Mouse (Mus musculus) MEL (cell line): ENCODE data around the gene Ncln.

Experiments
- CTCF ChIP-seq, 3 experiments: IDR thresholded peaks in 2 of 3; conservative IDR thresholded peaks in 1 of 3; 2 replicates each; pipeline ENCODE4 v1.5.1; 2011 to 2012; ENCODE audit warnings: low read length in 3 of 3, low read depth in 2 of 3, mild to moderate bottlenecking in 2 of 3, improper control_type of control experiment in 1 of 3, inconsistent platforms in 1 of 3, mixed read lengths in 1 of 3, moderate library complexity in 1 of 3; ENCODE audit not compliant: control insufficient read depth in 1 of 3, insufficient read depth in 1 of 3, poor library complexity in 1 of 3, severe bottlenecking in 1 of 3
- EP300 ChIP-seq, 2 experiments: IDR thresholded peaks; 2 replicates each; pipeline ENCODE4 v1.6.1; 2011; ENCODE audit warnings: improper control_type of control experiment in 2 of 2, low read length in 2 of 2, low read depth in 1 of 2, mild to moderate bottlenecking in 1 of 2
- GATA1 ChIP-seq: IDR thresholded peaks from 2 replicates; pipeline ENCODE4 v1.6.1; 2011; ENCODE audit warnings: low read depth, low read length, improper control_type of control experiment
- HCFC1 ChIP-seq: IDR thresholded peaks from 2 replicates; pipeline ENCODE4 v1.6.1; 2012; ENCODE audit warnings: low read depth, mild to moderate bottlenecking, inconsistent platforms, low read length, improper control_type of control experiment, moderate library complexity
- JUND ChIP-seq: IDR thresholded peaks from 2 replicates; pipeline ENCODE4 v1.6.1; 2011; ENCODE audit warnings: low read depth, mild to moderate bottlenecking, improper control_type of control experiment, low read length
- KAT2A ChIP-seq: conservative IDR thresholded peaks from 2 replicates; pipeline ENCODE4 v1.6.1; 2012; ENCODE audit warnings: low read depth, low read length, improper control_type of control experiment, inconsistent platforms
- MAX ChIP-seq: IDR thresholded peaks from 2 replicates; pipeline ENCODE4 v1.6.1; 2011; ENCODE audit warnings: low read length, improper control_type of control experiment
- RCOR1 ChIP-seq: IDR thresholded peaks from 2 replicates; pipeline ENCODE4 v1.6.1; 2012; ENCODE audit warnings: low read depth, mild to moderate bottlenecking, inconsistent platforms, low read length, improper control_type of control experiment

DNA sequence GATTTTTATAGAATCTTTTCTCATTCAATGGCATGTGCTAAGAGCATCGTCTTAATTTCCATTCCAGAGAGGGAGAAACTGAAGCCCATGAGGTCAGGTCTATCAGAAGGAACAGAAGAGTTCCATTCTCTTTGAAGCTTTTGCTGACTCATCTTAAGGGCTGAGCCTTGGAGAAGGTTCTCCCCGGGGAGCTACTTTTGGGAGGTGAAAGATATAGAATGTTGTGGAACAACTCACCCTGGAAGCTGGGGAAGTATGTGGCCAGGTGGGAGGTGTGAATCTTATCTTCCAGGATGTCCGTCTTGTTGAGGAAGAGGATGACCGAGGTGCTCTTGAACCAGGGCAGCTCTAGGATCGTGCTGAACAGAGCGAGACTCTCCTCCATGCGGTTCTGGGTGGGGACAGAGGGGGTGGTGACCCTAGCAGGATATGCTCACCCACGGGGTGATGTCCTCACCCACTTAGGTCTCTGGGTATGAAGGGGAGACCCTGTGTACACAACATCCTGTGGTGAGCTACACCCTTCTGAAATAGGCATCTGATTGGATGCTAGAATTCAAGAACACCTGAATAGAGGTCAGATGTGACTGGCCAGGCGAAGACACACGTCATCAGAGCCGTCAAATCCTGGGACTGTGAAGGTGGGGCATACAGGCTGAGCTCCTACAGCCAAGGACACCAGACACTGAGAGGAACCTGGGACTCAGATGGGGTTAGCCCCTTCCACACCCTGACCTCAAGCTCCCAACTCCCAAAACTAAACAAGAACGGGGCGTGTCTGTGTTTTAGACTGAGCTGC is 11.7 kb upstream of the Ncln start:
- TF ChIP-seq CTCF (IDR thresholded peaks at IDR 0.05 in 2 of 3, conservative IDR thresholded peaks at IDR 0.05 in 1 of 3; ENCODE audit: control insufficient read depth in 1 of 3, insufficient read depth in 1 of 3, low read depth in 2 of 3, low read length in 3 of 3, poor library complexity in 1 of 3, severe bottlenecking in 1 of 3) (no peak), JUND (no peak), GATA1 (no peak), RCOR1 (no peak), MAX (no peak), KAT2A (no peak), EP300 (IDR thresholded peaks at IDR 0.05; ENCODE audit: low read depth in 1 of 2, low read length in 2 of 2) (no peak), HCFC1 (no peak)
